Mouse (Mus musculus) MEL (cell line): ENCODE measurements around the gene Kirrel3.

Experiments used
- CHD2 ChIP-seq: IDR thresholded peaks from 2 replicates; pipeline ENCODE4 v1.6.1; 2011; ENCODE audit warnings: low read length, improper control_type of control experiment
- CTCF ChIP-seq, 3 experiments: IDR thresholded peaks in 2 of 3; conservative IDR thresholded peaks in 1 of 3; 2 replicates each; pipeline ENCODE4 v1.5.1; 2011 to 2012; ENCODE audit warnings: low read length in 3 of 3, low read depth in 2 of 3, mild to moderate bottlenecking in 2 of 3, improper control_type of control experiment in 1 of 3, inconsistent platforms in 1 of 3, mixed read lengths in 1 of 3, moderate library complexity in 1 of 3; ENCODE audit not compliant: control insufficient read depth in 1 of 3, insufficient read depth in 1 of 3, poor library complexity in 1 of 3, severe bottlenecking in 1 of 3
- MAX ChIP-seq: IDR thresholded peaks from 2 replicates; pipeline ENCODE4 v1.6.1; 2011; ENCODE audit warnings: low read length, improper control_type of control experiment
- POLR2A ChIP-seq, 2 experiments: IDR thresholded peaks; 2 replicates each; pipeline ENCODE4 v1.6.1; 2011 to 2012; ENCODE audit warnings: low read length in 2 of 2, mild to moderate bottlenecking in 2 of 2, control low read depth in 1 of 2, improper control_type of control experiment in 1 of 2, low read depth in 1 of 2, moderate library complexity in 1 of 2; ENCODE audit not compliant: control insufficient read depth in 1 of 2, insufficient read depth in 1 of 2, poor library complexity in 1 of 2
- SIN3A ChIP-seq: IDR thresholded peaks from 2 replicates; pipeline ENCODE4 v1.6.1; 2012; ENCODE audit warnings: low read length, improper control_type of control experiment, inconsistent platforms

DNA sequence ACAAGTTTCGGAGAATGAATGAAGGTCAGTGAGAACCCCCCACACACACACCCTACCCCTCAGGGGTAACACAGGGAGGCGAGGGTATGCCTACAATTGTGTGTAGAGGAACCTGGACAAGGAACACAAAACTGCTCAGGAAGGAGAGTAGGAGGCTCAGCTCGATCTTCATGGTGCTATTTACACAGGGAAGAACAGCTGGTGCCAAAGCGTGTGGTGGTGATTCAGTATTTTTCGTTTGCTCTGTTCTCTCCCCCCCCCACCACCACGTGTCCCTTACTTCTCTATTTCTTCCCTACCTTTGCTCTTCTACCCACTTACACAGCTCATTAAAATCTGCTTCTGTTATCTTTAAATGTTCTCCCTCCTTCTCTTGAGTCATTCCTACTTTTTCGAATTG is 426.1 kb downstream of the Kirrel3 start:
- TF ChIP-seq SIN3A (no peak), CTCF (IDR thresholded peaks at IDR 0.05 in 2 of 3, conservative IDR thresholded peaks at IDR 0.05 in 1 of 3; ENCODE audit: control insufficient read depth in 1 of 3, insufficient read depth in 1 of 3, low read depth in 2 of 3, low read length in 3 of 3, poor library complexity in 1 of 3, severe bottlenecking in 1 of 3) (no peak), POLR2A (IDR thresholded peaks at IDR 0.05; ENCODE audit: control insufficient read depth in 1 of 2, insufficient read depth in 1 of 2, low read depth in 1 of 2, low read length in 2 of 2, poor library complexity in 1 of 2) (no peak), CHD2 (no peak), MAX (no peak)
